Mouse (Mus musculus) liver, adult 2 months (tissue): ENCODE results near the gene Meltf. TPM values are rescaled to one million over a fixed set of nuclear protein-coding genes. Genes with fewer than 3 reads are reported as not detected.
A peak's percentile ranks its signal among the peaks of the same experiment; 100 is the strongest.

Experiments used
- DNase-seq: peaks from one replicate; pipeline ENCODE4 v3.0.0-alpha.2; 2011; ENCODE audit warnings: low read depth, low spot score; ENCODE audit errors: extremely low read depth
- H3K27ac ChIP-seq: fragments of 200-500 bp; replicated peaks from 2 replicates; pipeline ENCODE4 v1.5.1; 2012; ENCODE audit warnings: low read depth, mild to moderate bottlenecking, control low read depth, inconsistent platforms, low read length; ENCODE audit not compliant: insufficient read depth
- H3K27me3 ChIP-seq: fragments of 200-500 bp; 2 replicates; pipeline ENCODE4 v1.6.1; 2012; ENCODE audit warnings: mild to moderate bottlenecking, moderate library complexity, low read length, inconsistent platforms; ENCODE audit not compliant: control insufficient read depth, insufficient read depth
- H3K36me3 ChIP-seq: fragments of 200-500 bp; 2 replicates; pipeline ENCODE4 v1.6.1; 2012; ENCODE audit warnings: low read length, inconsistent platforms; ENCODE audit not compliant: control insufficient read depth, insufficient read depth
- H3K4me1 ChIP-seq: fragments of 200-500 bp; 2 replicates; pipeline ENCODE4 v1.6.1; 2011; ENCODE audit warnings: low read length; ENCODE audit not compliant: control insufficient read depth, insufficient read depth
- H3K4me3 ChIP-seq: fragments of 200-500 bp; 2 replicates; pipeline ENCODE4 v1.5.1; 2011; ENCODE audit warnings: low read depth, mild to moderate bottlenecking, control low read depth, low read length, moderate library complexity; ENCODE audit not compliant: insufficient read depth
- H3K79me2 ChIP-seq: fragments of 200-500 bp; 2 replicates; pipeline ENCODE4 v1.6.1; 2012; ENCODE audit warnings: inconsistent platforms, mild to moderate bottlenecking, low read length, moderate library complexity; ENCODE audit not compliant: control insufficient read depth, insufficient read depth
- H3K9ac ChIP-seq: fragments of 200-500 bp; 2 replicates; pipeline ENCODE4 v1.6.1; 2012; ENCODE audit warnings: low read depth, mild to moderate bottlenecking, control low read depth, inconsistent platforms, low read length
- CTCF ChIP-seq: fragments of 200-500 bp; IDR thresholded peaks from 2 replicates; pipeline ENCODE4 v1.5.1; 2011; ENCODE audit warnings: low read depth, low read length, control low read depth
- POLR2A ChIP-seq: fragments of 200-500 bp; IDR thresholded peaks from 2 replicates; pipeline ENCODE4 v1.6.1; 2011; ENCODE audit warnings: low read length, control low read depth; ENCODE audit not compliant: insufficient read depth; ENCODE audit errors: extremely low read depth
- WGBS: fragments of 180-500 bp; shearing (Covaris S2); methylation state at CpG from one replicate; pipeline ENCODE4 v1.1.7; 2018; 5-methylcytosine and 5-hydroxymethylcytosine counted together
- polyA plus RNA-seq: library from polyadenylated mRNA; depleted of rRNA; stranded (reverse); fragments of >200 nt; gene quantifications from 2 replicates; pipeline ENCODE4 v1.2.3, GENCODE M21; 2012
- total RNA-seq: library from RNA; depleted of rRNA; stranded (reverse); fragments of >200 nt; gene quantifications from 2 replicates; pipeline ENCODE4 v1.2.3, GENCODE M21; 2014

The Meltf gene
- total and polyA plus RNA-seq, 2 experiments = not detected

DNA sequence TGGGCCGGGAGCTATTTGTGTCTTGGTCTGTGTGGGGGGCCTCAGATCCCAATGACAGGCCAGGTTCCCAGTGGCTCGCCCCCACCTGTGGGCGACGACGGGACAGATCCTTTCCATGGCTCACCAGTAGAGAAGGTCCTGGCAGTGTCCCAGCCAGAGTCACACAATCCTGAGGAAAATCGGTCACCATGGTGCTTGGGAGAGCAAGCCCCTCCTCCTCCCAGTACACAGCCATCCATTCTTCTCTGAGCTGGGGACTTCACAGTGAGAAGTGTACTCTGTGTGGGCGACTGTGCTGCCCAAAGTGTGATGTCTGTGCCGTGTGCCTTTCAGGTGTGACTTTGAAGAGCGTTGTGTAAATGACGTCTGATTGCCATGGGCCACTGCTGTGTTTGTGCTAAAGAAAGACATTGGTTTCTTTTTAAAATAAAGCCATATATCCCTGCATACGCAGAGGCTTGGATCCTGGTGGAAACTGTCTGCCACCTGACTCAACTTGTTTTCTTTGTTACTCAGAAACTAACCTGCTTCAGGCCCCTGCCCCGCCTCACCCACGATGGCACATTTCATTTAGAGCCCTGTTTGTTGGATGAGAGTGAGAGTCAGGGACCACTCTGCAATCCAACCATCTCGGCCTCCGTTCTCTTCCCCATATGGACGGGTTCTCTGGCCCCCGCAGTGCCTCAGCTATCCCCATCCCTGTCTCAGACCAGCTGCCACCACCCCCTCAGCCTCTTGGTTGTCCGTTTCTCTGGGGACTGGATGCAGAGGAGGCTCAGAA lies 20.1 kb downstream of the Meltf start:
- WGBS = 86% methylated on average over 18 of the region's 18 CpGs
- H3K4me1 ChIP-seq = no peaks in the 10 kb centered on the region
- no peak overlapping the region for H3K27ac ChIP-seq
- TF ChIP-seq CTCF = no peak
- TF ChIP-seq POLR2A = no peak
- H3K9ac ChIP-seq = no peak overlapping the region
- H3K27me3 ChIP-seq = no peaks in the 10 kb centered on the region
- no peak for DNase-seq
- no peaks in the 10 kb centered on the region for H3K36me3 ChIP-seq
- no peak overlapping the region for H3K4me3 ChIP-seq
- H3K79me2 ChIP-seq = no peaks in the 10 kb centered on the region

- Histone ChIP-seq H3K4me3 (no peak overlapping the region), H3K36me3 (no peaks in the 10 kb centered on the region), H3K27me3 (no peaks in the 10 kb centered on the region), H3K27ac (no peak overlapping the region), H3K79me2 (no peaks in the 10 kb centered on the region), H3K4me1 (no peaks in the 10 kb centered on the region), H3K9ac (no peak overlapping the region)
- DNase-seq = no peak
- WGBS = 87% methylated on average over 1 of the region's 1 CpGs
- TF ChIP-seq CTCF = no peak
- no peak for TF ChIP-seq POLR2A
Observed at GRCm38 (mm10) chr16:31901886-31902285, 23.3 kb downstream of the Meltf start.

GRCm38 (mm10) chr16:31903239-31903638 lies 24.6 kb downstream of the Meltf start:
- no peak overlapping the region for H3K27ac ChIP-seq
- no peak overlapping the region for H3K9ac ChIP-seq
- TF ChIP-seq CTCF = no peak
- no peak for TF ChIP-seq POLR2A
- H3K27me3 ChIP-seq = no peaks in the 10 kb centered on the region
- H3K4me1 ChIP-seq = no peaks in the 10 kb centered on the region
- no peaks in the 10 kb centered on the region for H3K79me2 ChIP-seq
- H3K4me3 ChIP-seq = no peak overlapping the region
- no peak for DNase-seq
- WGBS = 90% methylated on average over 8 of the region's 8 CpGs
- no peaks in the 10 kb centered on the region for H3K36me3 ChIP-seq

DNA sequence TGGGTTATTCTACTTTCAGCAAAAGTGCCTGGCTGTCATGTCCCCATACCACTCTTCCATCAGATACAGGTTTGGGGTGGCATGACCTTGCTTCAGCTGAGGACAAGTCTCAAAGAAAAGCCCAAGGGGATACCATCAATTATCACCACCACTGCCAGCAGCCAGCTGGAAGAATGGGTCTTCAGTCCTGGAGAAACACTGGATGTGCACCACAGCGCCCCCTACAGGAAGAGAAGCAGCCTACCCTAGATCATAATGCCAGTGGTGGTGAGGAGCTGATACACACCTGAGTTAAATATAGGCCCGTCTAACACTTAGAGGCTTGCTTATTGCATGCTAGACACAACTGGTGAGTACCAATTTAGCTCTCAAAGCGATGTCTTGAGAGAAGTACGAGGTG lies 26.7 kb downstream of the Meltf start:
- H3K27ac ChIP-seq = no peak overlapping the region
- H3K36me3 ChIP-seq = no peaks in the 10 kb centered on the region
- H3K79me2 ChIP-seq = no peaks in the 10 kb centered on the region
- peak; percentile 47; the same call in 1 of the 2 replicates for TF ChIP-seq CTCF
- TF ChIP-seq POLR2A = no peak
- no peaks in the 10 kb centered on the region for H3K4me1 ChIP-seq
- DNase-seq = no peak
- H3K4me3 ChIP-seq = no peak overlapping the region
- no peak overlapping the region for H3K9ac ChIP-seq
- H3K27me3 ChIP-seq = no peaks in the 10 kb centered on the region
- WGBS = 74% methylated on average over 4 of the region's 4 CpGs

DNA sequence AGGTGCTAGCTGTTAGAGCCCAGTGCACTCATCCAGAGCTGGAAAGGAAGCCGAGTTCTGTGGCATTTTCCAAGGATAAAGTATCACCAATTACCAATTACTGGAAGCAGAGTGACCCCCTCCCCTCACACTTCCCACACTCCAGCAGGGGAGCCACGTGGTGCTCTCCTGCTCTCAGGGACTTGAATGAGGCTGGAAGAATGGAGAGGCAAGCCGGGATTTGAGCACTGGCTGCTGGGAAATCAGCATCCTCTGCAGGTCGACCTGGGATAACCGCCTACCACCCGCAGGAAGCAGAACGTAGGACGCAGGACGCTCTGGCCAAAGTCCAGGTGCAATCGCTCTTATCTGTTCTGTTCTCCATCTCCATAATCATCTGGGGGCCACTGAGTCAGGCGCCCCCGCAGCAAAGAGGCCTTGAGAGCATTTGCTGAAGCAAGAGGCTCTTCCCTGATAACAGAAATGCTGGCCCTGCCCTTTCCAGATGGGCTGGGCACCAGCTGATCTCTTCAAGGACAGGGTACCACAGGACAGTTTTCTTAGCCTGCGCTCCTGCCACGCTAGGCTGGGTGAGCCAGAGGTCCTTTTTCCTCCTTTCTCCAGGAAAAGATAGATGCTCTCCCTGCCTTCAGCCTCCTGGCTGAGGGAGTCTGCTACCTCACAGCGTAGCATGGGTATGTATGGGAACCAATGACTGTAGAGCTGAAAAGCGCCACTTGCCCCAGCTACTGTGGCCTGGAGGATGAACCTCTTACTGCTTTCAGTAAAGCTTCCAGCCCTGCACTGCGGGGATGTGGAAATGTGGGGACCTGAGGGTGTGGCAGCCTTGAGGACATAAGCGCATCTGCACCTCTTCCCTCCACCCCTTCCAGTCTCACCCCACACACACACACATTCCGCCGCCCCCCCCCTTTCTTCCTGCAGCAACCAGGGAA lies 27.5 kb downstream of the Meltf start:
- Histone ChIP-seq H3K79me2 (no peaks in the 10 kb centered on the region), H3K4me3 (no peak overlapping the region), H3K36me3 (no peaks in the 10 kb centered on the region), H3K4me1 (no peaks in the 10 kb centered on the region), H3K27ac (no peak overlapping the region), H3K9ac (no peak overlapping the region), H3K27me3 (no peaks in the 10 kb centered on the region)
- TF ChIP-seq CTCF = no peak
- no peak for TF ChIP-seq POLR2A
- 30% methylated on average over 19 of the region's 20 CpGs for WGBS
- no peak for DNase-seq

DNA sequence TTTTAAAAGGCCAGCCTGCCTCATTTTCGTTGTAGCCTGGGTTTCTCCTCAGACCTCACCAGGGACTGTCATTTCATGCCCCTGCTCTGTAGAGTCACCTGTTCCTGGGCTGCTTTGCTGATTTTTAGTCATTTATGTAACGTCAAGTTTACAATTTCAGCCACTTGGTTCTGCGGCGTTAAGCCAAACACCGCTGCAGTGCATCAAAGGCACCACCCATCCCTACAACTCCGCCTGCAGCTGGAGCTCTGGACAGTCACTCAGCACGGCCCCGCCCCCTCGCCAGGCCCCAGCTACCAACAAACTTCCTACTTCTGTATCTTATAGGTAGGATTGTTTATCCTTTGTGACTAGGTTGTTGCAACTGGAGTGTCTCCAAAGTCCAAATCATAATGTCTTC lies 28.3 kb downstream of the Meltf start:
- no peak overlapping the region for H3K9ac ChIP-seq
- H3K4me1 ChIP-seq = no peaks in the 10 kb centered on the region
- H3K27me3 ChIP-seq = no peaks in the 10 kb centered on the region
- H3K4me3 ChIP-seq = no peak overlapping the region
- H3K27ac ChIP-seq = no peak overlapping the region
- no peaks in the 10 kb centered on the region for H3K79me2 ChIP-seq
- no peak for DNase-seq
- 13% methylated on average over 9 of the region's 9 CpGs for WGBS
- H3K36me3 ChIP-seq = no peaks in the 10 kb centered on the region
- TF ChIP-seq POLR2A (no peak), CTCF (no peak)
